Mouse (Mus musculus): Measurements from ENCODE around the gene Castor1. TPM values are rescaled to one million over a fixed set of nuclear protein-coding genes. Genes with fewer than 3 reads are reported as not detected.

Castor1 gene
- polyA plus RNA-seq, 1 experiment from 2014 or later = 6.3 TPM

DNA sequence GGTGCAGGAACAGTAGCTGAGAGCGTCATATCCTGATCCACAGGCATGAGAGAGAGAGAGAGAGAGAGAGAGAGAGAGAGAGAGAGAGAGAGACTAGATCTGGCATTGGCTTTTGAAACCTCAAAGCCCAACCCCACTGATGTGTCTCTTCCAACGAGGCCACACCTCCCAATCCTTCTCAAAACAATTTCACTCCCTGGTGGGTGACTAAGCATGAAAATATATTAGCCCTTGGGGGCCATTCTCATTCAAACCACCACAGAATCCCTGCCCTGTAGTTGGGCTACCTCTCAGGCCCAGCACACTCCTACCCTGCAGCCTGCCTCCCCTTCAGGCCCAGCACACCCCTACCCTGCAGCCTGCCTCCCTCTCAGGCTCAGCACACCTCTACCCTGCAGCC is 34.9 kb downstream of the Castor1 start:
- no peak for ATAC-seq (ENCODE audit: borderline replicate concordance, extremely low read depth, low FRiP score, low TSS enrichment)
- WGBS = 81% methylated on average over 2 of the region's 2 CpGs
- H3K4me1 ChIP-seq = no peaks in the 10 kb centered on the region
- no peaks in the 10 kb centered on the region for H3K36me3 ChIP-seq
- no peaks in the 10 kb centered on the region for H3K9me3 ChIP-seq
- no peaks in the 10 kb centered on the region for H3K27me3 ChIP-seq
- H3K4me2 ChIP-seq = no peak overlapping the region
- no peak overlapping the region for H3K27ac ChIP-seq
- no peak overlapping the region for H3K9ac ChIP-seq
- no peak overlapping the region for H3K4me3 ChIP-seq

- H3K36me3 ChIP-seq = no peaks in the 10 kb centered on the region
- H3K4me1 ChIP-seq = peaks cover 25% of the 10 kb centered on the region
- H3K27me3 ChIP-seq = no peaks in the 10 kb centered on the region
- H3K4me3 ChIP-seq = no peak within 1 kb of the TSS
- no peak within 1 kb of the TSS for H3K9ac ChIP-seq
- H3K27ac ChIP-seq = no peak within 1 kb of the TSS
- no peaks in the 10 kb centered on the region for H3K9me3 ChIP-seq
- 54% methylated on average over 11 of the region's 11 CpGs for WGBS
- ATAC-seq (ENCODE audit: borderline replicate concordance, extremely low read depth, low FRiP score, low TSS enrichment) = no peak
- no peak within 1 kb of the TSS for H3K4me2 ChIP-seq
Measured at GRCm38 (mm10) chr11:4256846-4257607, 39.0 kb downstream of the Castor1 start, which contains the start of gene Lif. Gene Lif, plus strand, starts transcription at chr11:4257557.

DNA sequence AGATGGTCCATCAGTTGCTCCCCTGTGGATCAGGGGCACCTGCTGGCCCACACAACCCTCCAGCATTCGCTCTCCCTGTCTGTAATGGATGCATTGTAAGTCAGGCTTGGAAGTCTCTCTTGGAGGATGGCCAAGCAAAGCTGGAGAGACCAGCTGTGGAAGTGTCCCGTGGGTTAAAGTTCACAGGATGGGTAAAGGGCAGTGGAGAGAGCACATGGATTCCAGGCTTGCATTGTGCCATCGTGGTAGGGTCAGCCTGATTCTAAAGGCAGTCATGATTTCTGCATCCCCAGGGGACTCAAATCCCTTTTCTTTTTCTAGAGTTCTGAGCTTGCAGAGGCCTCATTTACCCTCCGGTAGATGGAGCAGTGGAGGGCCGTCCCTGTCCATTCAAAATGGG is 39.7 kb downstream of the Castor1 start:
- Histone ChIP-seq H3K4me2 (no peak overlapping the region), H3K9ac (no peak overlapping the region), H3K4me1 (peaks cover 32% of the 10 kb centered on the region), H3K27ac (no peak overlapping the region), H3K9me3 (no peaks in the 10 kb centered on the region), H3K4me3 (no peak overlapping the region), H3K27me3 (no peaks in the 10 kb centered on the region), H3K36me3 (no peaks in the 10 kb centered on the region)
- ATAC-seq (ENCODE audit: borderline replicate concordance, extremely low read depth, low FRiP score, low TSS enrichment) = no peak
- WGBS = 53% methylated on average over 5 of the region's 5 CpGs

DNA sequence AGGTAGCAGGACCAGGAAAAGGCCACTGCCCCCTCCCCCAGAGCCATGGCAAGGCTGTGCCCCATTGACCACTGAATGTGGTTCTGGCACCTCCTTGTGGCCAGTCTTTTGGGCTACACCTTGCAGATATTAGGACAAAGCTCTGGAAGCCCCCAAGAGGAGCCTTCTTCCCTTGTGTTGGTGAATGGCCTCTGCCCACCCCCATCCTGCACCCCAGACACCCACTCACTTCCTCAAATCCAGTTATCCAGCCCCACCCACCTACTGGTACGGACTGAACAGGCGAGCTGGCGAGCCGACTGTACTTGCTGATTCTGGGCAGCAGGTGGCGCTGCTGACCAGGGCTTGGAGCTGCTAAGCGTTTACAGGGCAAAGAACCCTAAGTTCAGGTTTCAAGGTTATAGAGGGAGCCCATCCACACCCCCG is 40.6 kb downstream of the Castor1 start:
- H3K4me1 ChIP-seq = peaks cover 39% of the 10 kb centered on the region

GRCm38 (mm10) chr11:4260463-4261187 is 42.6 kb downstream of the Castor1 start:
- H3K4me2 ChIP-seq = peak overlapping the region; percentile 32; the same call in 1 of the 2 replicates
- peaks cover 18% of the 10 kb centered on the region for H3K27me3 ChIP-seq
- WGBS = 18% methylated on average over 14 of the region's 14 CpGs
- no peaks in the 10 kb centered on the region for H3K9me3 ChIP-seq
- ATAC-seq (ENCODE audit: borderline replicate concordance, extremely low read depth, low FRiP score, low TSS enrichment) = no peak; the same call in 1 of the 2 replicates
- peaks cover 49% of the 10 kb centered on the region for H3K4me1 ChIP-seq
- H3K36me3 ChIP-seq = no peaks in the 10 kb centered on the region
- no peak overlapping the region for H3K27ac ChIP-seq
- H3K4me3 ChIP-seq = no peak overlapping the region
- H3K9ac ChIP-seq = no peak overlapping the region

More for the DNA sequence above, 40.6 kb downstream of the Castor1 start:
- WGBS = 1% methylated on average over 7 of the region's 7 CpGs
- ATAC-seq (ENCODE audit: borderline replicate concordance, extremely low read depth, low FRiP score, low TSS enrichment) = peak; percentile 33; the same call in 1 of the 2 replicates
- Histone ChIP-seq H3K27ac (no peak overlapping the region), H3K9me3 (no peaks in the 10 kb centered on the region), H3K4me3 (no peak overlapping the region), H3K36me3 (no peaks in the 10 kb centered on the region), H3K9ac (no peak overlapping the region), H3K27me3 (no peaks in the 10 kb centered on the region), H3K4me2 (peak overlapping the region; percentile 37)

DNA sequence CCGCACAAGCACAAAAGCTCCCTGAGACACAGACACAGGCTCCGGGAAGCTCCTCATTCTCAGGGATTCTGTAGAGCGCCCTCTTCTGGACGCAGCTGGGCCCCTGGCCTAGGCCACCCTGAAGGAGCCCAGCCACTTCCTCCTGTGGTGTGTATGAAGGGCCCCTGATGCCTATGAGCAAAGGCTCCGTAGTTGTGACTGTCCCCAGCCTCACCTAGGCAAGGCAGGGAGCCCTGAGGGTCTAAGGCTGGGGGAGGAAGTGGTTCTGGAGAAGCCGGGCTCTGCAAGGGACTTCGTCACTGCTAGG is 43.1 kb downstream of the Castor1 start:
- Histone ChIP-seq H3K4me1 (peaks cover 53% of the 10 kb centered on the region), H3K27ac (no peak overlapping the region), H3K4me3 (no peak overlapping the region), H3K4me2 (no peak overlapping the region), H3K36me3 (no peaks in the 10 kb centered on the region), H3K9me3 (no peaks in the 10 kb centered on the region), H3K9ac (no peak overlapping the region), H3K27me3 (peaks cover 23% of the 10 kb centered on the region)
- peak; percentile 21; the same call in 1 of the 2 replicates for ATAC-seq (ENCODE audit: borderline replicate concordance, extremely low read depth, low FRiP score, low TSS enrichment)
- WGBS = 49% methylated on average over 7 of the region's 7 CpGs

DNA sequence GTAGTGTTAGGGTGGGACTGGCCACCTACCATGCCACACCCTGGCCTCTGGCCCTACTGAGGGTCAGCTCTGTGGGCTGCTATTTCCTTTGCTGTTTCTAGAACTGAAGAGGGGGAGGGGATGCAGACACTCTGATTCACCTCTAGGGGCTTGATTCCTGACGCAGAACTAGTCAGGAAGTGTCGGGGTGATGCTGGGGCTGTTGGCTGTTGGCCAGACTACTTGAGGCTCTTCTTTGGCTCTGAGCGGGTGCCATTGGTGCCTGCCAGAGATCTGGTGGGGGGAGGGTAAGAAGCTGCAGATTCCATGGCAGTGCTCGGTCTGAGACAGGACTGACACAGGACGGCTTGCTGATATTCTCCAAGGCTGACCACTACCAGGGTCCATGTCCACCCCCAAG is 43.9 kb downstream of the Castor1 start:
- Histone ChIP-seq H3K4me1 (peaks cover 55% of the 10 kb centered on the region), H3K27me3 (peaks cover 30% of the 10 kb centered on the region), H3K9me3 (no peaks in the 10 kb centered on the region), H3K27ac (no peak overlapping the region), H3K4me2 (no peak overlapping the region), H3K9ac (no peak overlapping the region), H3K36me3 (no peaks in the 10 kb centered on the region), H3K4me3 (no peak overlapping the region)
- WGBS = 3% methylated on average over 5 of the region's 5 CpGs
- peak; percentile 31; the same call in 1 of the 2 replicates for ATAC-seq (ENCODE audit: borderline replicate concordance, extremely low read depth, low FRiP score, low TSS enrichment)

DNA sequence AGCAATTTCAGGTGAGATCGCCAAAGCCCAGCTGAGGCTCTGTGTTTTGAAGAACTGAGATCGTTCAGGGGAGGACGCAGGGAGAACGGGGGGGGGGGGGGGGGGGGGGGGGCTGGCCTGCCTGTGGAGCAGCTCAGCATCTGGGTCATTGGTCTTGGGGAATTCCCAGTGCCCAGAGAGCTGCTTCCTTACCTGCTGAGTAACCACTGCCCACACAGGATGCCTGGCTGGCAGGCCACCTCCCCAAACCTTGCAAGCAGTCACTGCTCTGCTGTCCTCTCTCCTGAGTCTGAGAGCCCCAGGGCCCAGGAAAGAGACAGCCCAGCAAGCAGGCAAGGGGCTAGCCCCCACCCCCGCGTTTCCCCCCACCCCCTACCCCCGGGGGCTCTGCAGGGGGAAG is 44.8 kb downstream of the Castor1 start:
- H3K27ac ChIP-seq = no peak overlapping the region
- H3K9me3 ChIP-seq = no peaks in the 10 kb centered on the region
- peaks cover 59% of the 10 kb centered on the region for H3K4me1 ChIP-seq
- no peak overlapping the region for H3K4me3 ChIP-seq
- H3K9ac ChIP-seq = no peak overlapping the region
- WGBS = 9% methylated on average over 6 of the region's 7 CpGs
- H3K27me3 ChIP-seq = peaks cover 38% of the 10 kb centered on the region
- ATAC-seq (ENCODE audit: borderline replicate concordance, extremely low read depth, low FRiP score, low TSS enrichment) = no peak
- H3K36me3 ChIP-seq = no peaks in the 10 kb centered on the region
- no peak overlapping the region for H3K4me2 ChIP-seq

DNA sequence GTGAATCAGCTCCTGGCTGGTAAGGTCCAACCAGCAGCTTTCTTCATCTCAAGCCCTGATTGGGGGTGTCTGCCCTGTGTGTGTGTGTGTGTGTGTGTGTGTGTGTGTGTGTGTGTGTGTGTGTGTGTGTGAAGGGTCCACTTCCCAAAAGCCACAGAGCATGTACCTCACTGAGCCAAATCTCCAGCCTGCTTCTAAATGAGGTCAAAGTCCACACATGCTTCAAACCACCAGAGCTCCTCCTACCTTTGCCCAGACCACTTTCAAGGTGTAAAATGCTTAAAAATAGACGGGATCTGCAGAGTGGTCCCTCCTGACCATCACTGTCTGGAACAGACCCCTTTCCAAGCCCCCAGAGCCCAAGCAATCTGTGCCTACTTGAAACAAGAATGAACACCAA is 45.3 kb downstream of the Castor1 start:
- H3K9ac ChIP-seq = no peak overlapping the region
- peaks cover 43% of the 10 kb centered on the region for H3K27me3 ChIP-seq

DNA sequence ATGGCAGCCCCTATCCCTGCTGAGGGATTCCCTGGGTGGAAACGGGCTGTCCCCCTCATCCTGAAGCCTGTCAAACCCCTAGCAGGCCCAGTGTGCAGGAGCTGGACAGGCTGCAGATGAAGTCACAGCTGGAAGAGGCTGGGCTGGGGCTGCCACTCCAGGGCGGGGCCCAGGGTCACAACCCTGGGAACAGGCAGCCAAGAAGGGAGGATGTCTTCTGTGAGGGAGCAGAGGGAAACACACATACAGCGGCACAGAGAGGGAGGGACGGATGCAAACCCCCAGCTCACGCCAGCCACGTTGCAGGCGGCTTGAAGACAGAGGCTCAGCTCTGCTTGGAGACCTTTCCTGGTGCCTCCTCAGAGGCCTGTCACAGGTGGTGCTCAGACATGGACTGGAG is 46.0 kb downstream of the Castor1 start:
- Histone ChIP-seq H3K9me3 (no peaks in the 10 kb centered on the region), H3K4me1 (peaks cover 56% of the 10 kb centered on the region), H3K27me3 (peaks cover 51% of the 10 kb centered on the region), H3K4me3 (no peak overlapping the region), H3K4me2 (no peak overlapping the region), H3K36me3 (no peaks in the 10 kb centered on the region), H3K27ac (no peak overlapping the region), H3K9ac (no peak overlapping the region)
- ATAC-seq (ENCODE audit: borderline replicate concordance, extremely low read depth, low FRiP score, low TSS enrichment) = no peak
- WGBS = 48% methylated on average over 7 of the region's 7 CpGs

More for the DNA sequence above, 45.3 kb downstream of the Castor1 start:
- H3K4me3 ChIP-seq = no peak overlapping the region
- H3K4me1 ChIP-seq = peaks cover 59% of the 10 kb centered on the region
- H3K9me3 ChIP-seq = no peaks in the 10 kb centered on the region
- no peak for ATAC-seq (ENCODE audit: borderline replicate concordance, extremely low read depth, low FRiP score, low TSS enrichment)
- 25% methylated on average over 1 of the region's 1 CpGs for WGBS
- no peak overlapping the region for H3K4me2 ChIP-seq
- H3K27ac ChIP-seq = no peak overlapping the region
- no peaks in the 10 kb centered on the region for H3K36me3 ChIP-seq

GRCm38 (mm10) chr11:4266271-4267201 is 48.5 kb downstream of the Castor1 start:
- peak; percentile 52 for ATAC-seq (ENCODE audit: borderline replicate concordance, extremely low read depth, low FRiP score, low TSS enrichment)
- 1% methylated on average over 61 of the region's 61 CpGs for WGBS
- Histone ChIP-seq H3K27me3 (peaks cover 62% of the 10 kb centered on the region), H3K9ac (peak overlapping the region; percentile 52), H3K36me3 (no peaks in the 10 kb centered on the region), H3K4me1 (peaks cover 47% of the 10 kb centered on the region), H3K4me2 (peak overlapping the region; percentile 79), H3K4me3 (peak overlapping the region; percentile 55), H3K27ac (peak overlapping the region; percentile 43; the same call in 1 of the 2 replicates), H3K9me3 (no peaks in the 10 kb centered on the region)
